Mouse (Mus musculus) limb, embryonic 11.5 days (tissue): ENCODE results near the gene Mapkapk2. TPM values are rescaled to one million over a fixed set of nuclear protein-coding genes. Genes with fewer than 3 reads are reported as not detected.
A peak's percentile ranks its signal among the peaks of the same experiment; 100 is the strongest.

Experiments
- ATAC-seq: fragments of 200-750 bp; cut with Nextera tagmentation; 2 replicates; pipeline ENCODE4 v1.8.0; 2017; ENCODE audit warnings: low read depth; ENCODE audit not compliant: insufficient number of reproducible peaks, low FRiP score, low TSS enrichment
- DNase-seq: peaks from one replicate; pipeline ENCODE4 v3.0.0-alpha.2; 2015; ENCODE audit warnings: low spot score
- H3K27ac ChIP-seq: fragments of 300-500 bp; sonication (generic); replicated peaks from 2 replicates; pipeline ENCODE4 v1.5.1; 2014; ENCODE audit warnings: low read depth, mild to moderate bottlenecking, low read length
- H3K27me3 ChIP-seq: fragments of 300-500 bp; sonication (generic); 2 replicates; pipeline ENCODE4 v1.6.1; 2014; ENCODE audit warnings: mild to moderate bottlenecking, low read length, mixed read lengths; ENCODE audit not compliant: control insufficient read depth, insufficient read depth
- H3K36me3 ChIP-seq: fragments of 300-500 bp; sonication (generic); 2 replicates; pipeline ENCODE4 v1.6.1; 2014; ENCODE audit warnings: mild to moderate bottlenecking, low read length, moderate library complexity, mixed read lengths; ENCODE audit not compliant: control insufficient read depth, insufficient read depth
- H3K4me1 ChIP-seq: fragments of 300-500 bp; sonication (generic); 2 replicates; pipeline ENCODE4 v1.6.1; 2014; ENCODE audit warnings: low read length, mixed read lengths; ENCODE audit not compliant: control insufficient read depth, insufficient read depth
- H3K4me2 ChIP-seq: fragments of 300-500 bp; sonication (generic); 2 replicates; pipeline ENCODE4 v1.6.1; 2014; ENCODE audit warnings: low read depth, mild to moderate bottlenecking, moderate library complexity; ENCODE audit not compliant: severe bottlenecking
- H3K4me3 ChIP-seq: fragments of 300-500 bp; sonication (generic); 2 replicates; pipeline ENCODE4 v1.5.1; 2014; ENCODE audit warnings: low read depth, low read length
- H3K9ac ChIP-seq: fragments of 300-500 bp; sonication (generic); 2 replicates; pipeline ENCODE4 v1.6.1; 2014; ENCODE audit warnings: mild to moderate bottlenecking, low read length
- H3K9me3 ChIP-seq: fragments of 300-500 bp; sonication (generic); 2 replicates; pipeline ENCODE4 v1.6.1; 2016; ENCODE audit warnings: low read length; ENCODE audit not compliant: control insufficient read depth
- WGBS: fragments of 180-500 bp; shearing (Covaris S2); extraction: QIAGEN DNeasy Blood & Tissue Kit; methylation state at CpG from one replicate; pipeline ENCODE4 v1.1.7; 2014; 5-methylcytosine and 5-hydroxymethylcytosine counted together
- polyA plus RNA-seq: library from polyadenylated mRNA; unstranded; fragments of >200 nt; fragmentation: Nextera tagmentation; extraction: Ambion mirVana; gene quantifications from 2 replicates; pipeline ENCODE4 v1.2.1, GENCODE M21; 2014

Mapkapk2 gene
- polyA plus RNA-seq, 1 experiment from 2014 or later: 47.6 TPM

GRCm38 (mm10) chr1:131090261-131090660, 7.4 kb downstream of the Mapkapk2 start:
- Histone ChIP-seq H3K4me3 (no peak overlapping the region), H3K27me3 (no peaks in the 10 kb centered on the region), H3K4me1 (peaks cover 18% of the 10 kb centered on the region), H3K36me3 (no peaks in the 10 kb centered on the region), H3K9ac (no peak overlapping the region), H3K27ac (no peak overlapping the region), H3K9me3 (no peaks in the 10 kb centered on the region), H3K4me2 (no peak overlapping the region)
- no peak for ATAC-seq
- no peak for DNase-seq
- 81% methylated on average over 5 of the region's 5 CpGs for WGBS

- no peak overlapping the region for H3K9ac ChIP-seq
- H3K27ac ChIP-seq: no peak overlapping the region
- no peaks in the 10 kb centered on the region for H3K36me3 ChIP-seq
- no peaks in the 10 kb centered on the region for H3K9me3 ChIP-seq
- H3K4me2 ChIP-seq: no peak overlapping the region
- DNase-seq (no peak), ATAC-seq (no peak)
- H3K4me1 ChIP-seq: peaks cover 23% of the 10 kb centered on the region
- H3K4me3 ChIP-seq: no peak overlapping the region
- H3K27me3 ChIP-seq: no peaks in the 10 kb centered on the region
- WGBS: 82% methylated on average over 2 of the region's 2 CpGs
These were observed 8.0 kb downstream of the Mapkapk2 start for GRCm38 (mm10) chr1:131089525-131090127.

GRCm38 (mm10) chr1:131088547-131088946, 9.1 kb downstream of the Mapkapk2 start:
- Histone ChIP-seq H3K27me3 (no peaks in the 10 kb centered on the region), H3K9me3 (no peaks in the 10 kb centered on the region), H3K4me2 (no peak overlapping the region), H3K4me3 (no peak overlapping the region), H3K36me3 (no peaks in the 10 kb centered on the region), H3K27ac (no peak overlapping the region), H3K4me1 (peaks cover 27% of the 10 kb centered on the region), H3K9ac (no peak overlapping the region)
- no peak for ATAC-seq
- WGBS: 64% methylated on average over 11 of the region's 11 CpGs
- no peak for DNase-seq

- DNase-seq: no peak
These were observed 10.7 kb downstream of the Mapkapk2 start for GRCm38 (mm10) chr1:131086907-131087306.

GRCm38 (mm10) chr1:131085957-131086739, 11.5 kb downstream of the Mapkapk2 start:
- ATAC-seq (no peak), DNase-seq (no peak)
- Histone ChIP-seq H3K9ac (no peak overlapping the region), H3K27me3 (no peaks in the 10 kb centered on the region), H3K4me1 (peaks cover 30% of the 10 kb centered on the region), H3K27ac (no peak overlapping the region), H3K36me3 (no peaks in the 10 kb centered on the region), H3K9me3 (no peaks in the 10 kb centered on the region), H3K4me3 (no peak overlapping the region), H3K4me2 (no peak overlapping the region)
- WGBS: 37% methylated on average over 4 of the region's 4 CpGs

More at GRCm38 (mm10) chr1:131086907-131087306, 10.7 kb downstream of the Mapkapk2 start:
- WGBS: 67% methylated on average over 7 of the region's 7 CpGs
- H3K9ac ChIP-seq: no peak overlapping the region
- H3K27me3 ChIP-seq: no peaks in the 10 kb centered on the region
- no peak overlapping the region for H3K27ac ChIP-seq
- H3K4me2 ChIP-seq: no peak overlapping the region
- no peak overlapping the region for H3K4me3 ChIP-seq
- H3K4me1 ChIP-seq: peaks cover 27% of the 10 kb centered on the region
- no peak for ATAC-seq
- H3K9me3 ChIP-seq: no peaks in the 10 kb centered on the region
- no peaks in the 10 kb centered on the region for H3K36me3 ChIP-seq

GRCm38 (mm10) chr1:131085272-131085671, 12.4 kb downstream of the Mapkapk2 start:
- ATAC-seq: no peak
- Histone ChIP-seq H3K36me3 (no peaks in the 10 kb centered on the region), H3K27ac (no peak overlapping the region), H3K9ac (no peak overlapping the region), H3K4me2 (no peak overlapping the region), H3K27me3 (no peaks in the 10 kb centered on the region), H3K9me3 (no peaks in the 10 kb centered on the region), H3K4me1 (peaks cover 30% of the 10 kb centered on the region), H3K4me3 (no peak overlapping the region)
- 78% methylated on average over 3 of the region's 3 CpGs for WGBS
- DNase-seq: no peak

GRCm38 (mm10) chr1:131084289-131084688, 13.3 kb downstream of the Mapkapk2 start:
- Histone ChIP-seq H3K4me3 (no peak overlapping the region), H3K4me2 (no peak overlapping the region), H3K27me3 (no peaks in the 10 kb centered on the region), H3K4me1 (peaks cover 22% of the 10 kb centered on the region), H3K9ac (no peak overlapping the region), H3K9me3 (no peaks in the 10 kb centered on the region), H3K27ac (no peak overlapping the region), H3K36me3 (no peaks in the 10 kb centered on the region)
- WGBS: 46% methylated on average over 8 of the region's 8 CpGs
- DNase-seq (no peak), ATAC-seq (0 out of 2 replicates have a peak, but pooled peaks have one; percentile 33)

GRCm38 (mm10) chr1:131083609-131084008, 14.0 kb downstream of the Mapkapk2 start:
- Histone ChIP-seq H3K9me3 (no peaks in the 10 kb centered on the region), H3K27ac (no peak overlapping the region), H3K9ac (no peak overlapping the region), H3K27me3 (no peaks in the 10 kb centered on the region), H3K4me2 (no peak overlapping the region), H3K4me1 (peaks cover 24% of the 10 kb centered on the region), H3K36me3 (no peaks in the 10 kb centered on the region), H3K4me3 (no peak overlapping the region)
- no peak for ATAC-seq
- WGBS: 52% methylated on average over 4 of the region's 4 CpGs
- DNase-seq: no peak
